Mouse (Mus musculus) kidney, postnatal 36 days (tissue): Measurements from ENCODE around the gene Haao.
A peak's percentile ranks its signal among the peaks of the same experiment; 100 is the strongest.

Experiments
- DNase-seq, 2 experiments: peaks; one replicate each; pipeline ENCODE4 v3.0.0; 2021 to 2022; ENCODE audit warnings: mixed read lengths in 2 of 2

The Haao gene

GRCm38 (mm10) chr17:83847815-83848214, at the start of gene Haao:
Gene Haao (minus strand): TSS chr17:83847963.
- DNase-seq: peak in 1 of 2 experiments; percentile 38

- no peak for DNase-seq
These were observed 49.6 kb upstream of the Haao start for GRCm38 (mm10) chr17:83897361-83897799.

- DNase-seq: peak; percentile 39 to 64
These were observed 49.0 kb upstream of the Haao start for GRCm38 (mm10) chr17:83896723-83897122.

GRCm38 (mm10) chr17:83895321-83895770, 47.6 kb upstream of the Haao start:
- DNase-seq: no peak

GRCm38 (mm10) chr17:83893134-83893533, 45.4 kb upstream of the Haao start:
- no peak for DNase-seq

GRCm38 (mm10) chr17:83891864-83892263, 44.1 kb upstream of the Haao start:
- DNase-seq: no peak

GRCm38 (mm10) chr17:83890373-83890696, 42.6 kb upstream of the Haao start:
- no peak for DNase-seq

GRCm38 (mm10) chr17:83889691-83890372, 42.1 kb upstream of the Haao start:
- peak in 1 of 2 experiments; percentile 44 for DNase-seq

- DNase-seq: no peak
These were observed 41.5 kb upstream of the Haao start for GRCm38 (mm10) chr17:83889329-83889690.

GRCm38 (mm10) chr17:83887241-83887640, 39.5 kb upstream of the Haao start:
- DNase-seq: no peak

GRCm38 (mm10) chr17:83886395-83886794, 38.6 kb upstream of the Haao start:
- DNase-seq: no peak

GRCm38 (mm10) chr17:83885750-83886149, 38.0 kb upstream of the Haao start:
- no peak for DNase-seq

- no peak for DNase-seq
These were observed 37.3 kb upstream of the Haao start for GRCm38 (mm10) chr17:83885021-83885582.

GRCm38 (mm10) chr17:83882788-83883187, 35.0 kb upstream of the Haao start:
- no peak for DNase-seq

- DNase-seq: no peak
These were observed 33.3 kb upstream of the Haao start for GRCm38 (mm10) chr17:83881071-83881470.

GRCm38 (mm10) chr17:83880174-83880710, 32.5 kb upstream of the Haao start:
- DNase-seq: no peak

GRCm38 (mm10) chr17:83879631-83880030, 31.9 kb upstream of the Haao start:
- DNase-seq: no peak

GRCm38 (mm10) chr17:83874610-83875009, 26.8 kb upstream of the Haao start:
- no peak for DNase-seq

- peak; percentile 32 to 33 for DNase-seq
These were observed 25.8 kb upstream of the Haao start for GRCm38 (mm10) chr17:83873363-83874141.

GRCm38 (mm10) chr17:83872806-83873348, 25.1 kb upstream of the Haao start:
- DNase-seq: peak; percentile 74 to 88

- no peak for DNase-seq
These were observed 23.6 kb upstream of the Haao start for GRCm38 (mm10) chr17:83871354-83871753.

- DNase-seq: no peak
These were observed 22.6 kb upstream of the Haao start for GRCm38 (mm10) chr17:83870385-83870784.

GRCm38 (mm10) chr17:83866582-83866981, 18.8 kb upstream of the Haao start:
- DNase-seq: peak in 1 of 2 experiments; percentile 60
